Mouse (Mus musculus) CH12.LX (cell line): ENCODE results near the gene Ttc29. TPM values are rescaled to one million over a fixed set of nuclear protein-coding genes. Genes with fewer than 3 reads are reported as not detected.
A peak's percentile ranks its signal among the peaks of the same experiment; 100 is the strongest.

ENCODE experiments used
- DNase-seq: peaks from one replicate; pipeline ENCODE4 v3.0.0-alpha.2; 2013; ENCODE audit errors: extremely low read depth
- H3K27ac ChIP-seq: 2 replicates; pipeline ENCODE4 v1.5.1; 2012; ENCODE audit warnings: low read depth, mild to moderate bottlenecking, control low read depth, moderate library complexity; ENCODE audit not compliant: insufficient read depth
- H3K27me3 ChIP-seq: replicated peaks from 2 replicates; pipeline ENCODE3; 2012; ENCODE audit warnings: inconsistent platforms
- H3K36me3 ChIP-seq, 2 experiments: replicated peaks in 1 of 2; 2 replicates each; pipeline versions ENCODE3 to v1.6.1; 2012; ENCODE audit warnings: inconsistent platforms in 1 of 2, low read length in 1 of 2, mild to moderate bottlenecking in 1 of 2, mixed read lengths in 1 of 2, moderate library complexity in 1 of 2; ENCODE audit not compliant: control insufficient read depth in 1 of 2, insufficient read depth in 1 of 2
- H3K4me1 ChIP-seq, 2 experiments: 2 replicates each; pipeline ENCODE4 v1.6.1; 2012; ENCODE audit warnings: inconsistent platforms in 1 of 2, moderate library complexity in 1 of 2; ENCODE audit not compliant: insufficient read depth in 2 of 2, control insufficient read depth in 1 of 2
- H3K4me2 ChIP-seq: 2 replicates; pipeline ENCODE4 v1.6.1; 2012; ENCODE audit warnings: low read depth, mild to moderate bottlenecking, control low read depth; ENCODE audit not compliant: poor library complexity, insufficient read depth, severe bottlenecking
- H3K4me3 ChIP-seq, 3 experiments: fragments of 150-350 bp in 1 of 3; sonication (generic) in 1 of 3; replicated peaks in 1 of 3; 2 replicates each; pipeline versions ENCODE3 to v1.5.1; 2011 to 2012; ENCODE audit warnings: low read depth in 2 of 3, low read length in 2 of 3, mild to moderate bottlenecking in 2 of 3, moderate library complexity in 2 of 3, control low read depth in 1 of 3, improper control_type of control experiment in 1 of 3, inconsistent platforms in 1 of 3, mixed read lengths in 1 of 3; ENCODE audit not compliant: poor library complexity in 1 of 3
- H3K79me2 ChIP-seq: replicated peaks from 2 replicates; pipeline ENCODE4 v1.6.1; 2012; ENCODE audit warnings: mild to moderate bottlenecking, moderate library complexity; ENCODE audit not compliant: control insufficient read depth, poor library complexity, insufficient read depth, severe bottlenecking; ENCODE audit errors: extremely low read depth
- H3K9ac ChIP-seq: 2 replicates; pipeline ENCODE4 v1.6.1; 2012; ENCODE audit warnings: low read depth, mild to moderate bottlenecking, control low read depth, moderate library complexity; ENCODE audit not compliant: insufficient read depth
- H3K9me3 ChIP-seq: replicated peaks from 2 replicates; pipeline ENCODE3; 2012; ENCODE audit warnings: low read length, inconsistent platforms, mixed read lengths
- BHLHE40 ChIP-seq: IDR thresholded peaks from 2 replicates; pipeline ENCODE4 v1.6.1; 2011; ENCODE audit warnings: mild to moderate bottlenecking, low read depth, low read length, improper control_type of control experiment
- CHD2 ChIP-seq: IDR thresholded peaks from 2 replicates; pipeline ENCODE4 v1.6.1; 2011; ENCODE audit warnings: low read length, improper control_type of control experiment
- CTCF ChIP-seq, 2 experiments: IDR thresholded peaks in 1 of 2; conservative IDR thresholded peaks in 1 of 2; 2 replicates each; pipeline ENCODE4 v1.5.1; 2011 to 2012; ENCODE audit warnings: low read depth in 2 of 2, low read length in 2 of 2, improper control_type of control experiment in 1 of 2, inconsistent platforms in 1 of 2, mild to moderate bottlenecking in 1 of 2, moderate library complexity in 1 of 2
- EP300 ChIP-seq: IDR thresholded peaks from 2 replicates; pipeline ENCODE4 v1.6.1; 2011; ENCODE audit warnings: low read length, improper control_type of control experiment
- ETS1 ChIP-seq: conservative IDR thresholded peaks from 2 replicates; pipeline ENCODE4 v1.6.1; 2012; ENCODE audit warnings: low read depth, mild to moderate bottlenecking, inconsistent platforms, low read length, improper control_type of control experiment, moderate library complexity
- IRF4 ChIP-seq: IDR thresholded peaks from 2 replicates; pipeline ENCODE4 v1.6.1; 2014; ENCODE audit warnings: low read depth, mild to moderate bottlenecking, inconsistent platforms, low read length, improper control_type of control experiment
- JUN ChIP-seq: IDR thresholded peaks from 2 replicates; pipeline ENCODE4 v1.6.1; 2011; ENCODE audit warnings: low read depth, mild to moderate bottlenecking, low read length, improper control_type of control experiment, moderate library complexity; ENCODE audit not compliant: insufficient read depth
- KAT2A ChIP-seq: IDR thresholded peaks from 2 replicates; pipeline ENCODE4 v1.6.1; 2012; ENCODE audit warnings: low read length, improper control_type of control experiment, inconsistent platforms; ENCODE audit not compliant: insufficient replicate concordance
- MAFK ChIP-seq: IDR thresholded peaks from 2 replicates; pipeline ENCODE4 v1.6.1; 2011; ENCODE audit warnings: low read length, improper control_type of control experiment; ENCODE audit not compliant: insufficient replicate concordance
- MAZ ChIP-seq: IDR thresholded peaks from 2 replicates; pipeline ENCODE4 v1.6.1; 2012; ENCODE audit warnings: low read depth, mild to moderate bottlenecking, inconsistent platforms, low read length, improper control_type of control experiment, moderate library complexity
- MEF2A ChIP-seq: IDR thresholded peaks from 2 replicates; pipeline ENCODE4 v1.6.1; 2014; ENCODE audit warnings: low read depth, mild to moderate bottlenecking, inconsistent platforms, low read length, improper control_type of control experiment, borderline replicate concordance
- MXI1 ChIP-seq: IDR thresholded peaks from 2 replicates; pipeline ENCODE4 v1.6.1; 2011; ENCODE audit warnings: mild to moderate bottlenecking, low read depth, low read length, improper control_type of control experiment
- NELFE ChIP-seq: IDR thresholded peaks from 2 replicates; pipeline ENCODE4 v1.6.1; 2011; ENCODE audit warnings: low read depth, low read length, improper control_type of control experiment
- NRF1 ChIP-seq: IDR thresholded peaks from 2 replicates; pipeline ENCODE4 v1.6.1; 2014; ENCODE audit warnings: low read depth, mild to moderate bottlenecking, inconsistent platforms, low read length, improper control_type of control experiment, moderate library complexity
- PAX5 ChIP-seq: IDR thresholded peaks from 2 replicates; pipeline ENCODE4 v1.6.1; 2012; ENCODE audit warnings: low read length, inconsistent platforms, mixed read lengths
- POLR2AphosphoS2 ChIP-seq: IDR thresholded peaks from 2 replicates; pipeline ENCODE4 v1.6.1; 2011; ENCODE audit warnings: low read depth, low read length, improper control_type of control experiment
- RAD21 ChIP-seq: IDR thresholded peaks from 2 replicates; pipeline ENCODE4 v1.6.1; 2011; ENCODE audit warnings: low read depth, mild to moderate bottlenecking, low read length, improper control_type of control experiment, moderate library complexity
- RCOR1 ChIP-seq: conservative IDR thresholded peaks from 2 replicates; pipeline ENCODE4 v1.6.1; 2012; ENCODE audit warnings: low read depth, mild to moderate bottlenecking, inconsistent platforms, low read length, improper control_type of control experiment
- SIN3A ChIP-seq: IDR thresholded peaks from 2 replicates; pipeline ENCODE4 v1.6.1; 2012; ENCODE audit warnings: low read length, improper control_type of control experiment, inconsistent platforms
- SMC3 ChIP-seq: IDR thresholded peaks from 2 replicates; pipeline ENCODE4 v1.6.1; 2011; ENCODE audit warnings: low read depth, low read length, improper control_type of control experiment
- TBP ChIP-seq: conservative IDR thresholded peaks from 2 replicates; pipeline ENCODE4 v1.6.1; 2011; ENCODE audit warnings: low read depth, low read length, improper control_type of control experiment
- USF1 ChIP-seq: IDR thresholded peaks from 2 replicates; pipeline ENCODE4 v1.6.1; 2014; ENCODE audit warnings: low read depth, mild to moderate bottlenecking, inconsistent platforms, low read length, improper control_type of control experiment
- ZC3H11A ChIP-seq: IDR thresholded peaks from 2 replicates; pipeline ENCODE4 v1.6.1; 2012; ENCODE audit warnings: low read depth, mild to moderate bottlenecking, inconsistent platforms, low read length, improper control_type of control experiment
- ZKSCAN1 ChIP-seq: IDR thresholded peaks from 2 replicates; pipeline ENCODE4 v1.6.1; 2012; ENCODE audit warnings: low read depth, inconsistent platforms, low read length, improper control_type of control experiment, borderline replicate concordance
- ZMIZ1 ChIP-seq: IDR thresholded peaks from 2 replicates; pipeline ENCODE4 v1.6.1; 2012; ENCODE audit warnings: low read depth, mild to moderate bottlenecking, inconsistent platforms, low read length, improper control_type of control experiment
- dilution Hi-C: fragments of 300-500 bp; cut with MboI; formaldehyde crosslinking; loops from 2 replicates; pipeline ENCODE4 v1.14.3; 2020; ENCODE audit warnings: low sequenced_read_pairs; ENCODE audit not compliant: extremely low pct_unique_long_range_greater_than_20kb, extremely low pct_ligation_motif_present
- in situ Hi-C: fragments of 300-500 bp; cut with MboI; formaldehyde crosslinking; loops from 3 replicates; pipeline ENCODE4 v1.14.3; 2019; ENCODE audit warnings: low sequenced_read_pairs, low pct_ligation_motif_present, low pct_unique_long_range_greater_than_20kb, mixed read lengths
- polyA plus RNA-seq: library from polyadenylated mRNA; unstranded; fragments of >175 nt; gene quantifications from 2 replicates; pipeline ENCODE4 v1.2.1, GENCODE M21; 2012; ENCODE audit warnings: low read depth; ENCODE audit not compliant: insufficient read length
- total RNA-seq, 2 experiments: library from RNA; depleted of rRNA; stranded (reverse); fragments of 300-350 nt in 1 of 2; fragments of >200 nt in 1 of 2; gene quantifications; 2 replicates each; pipeline ENCODE4 v1.2.3; 2012 to 2014

The Ttc29 gene
- total and polyA plus RNA-seq, 3 experiments: not detected

- Histone ChIP-seq H3K4me3 (no peak overlapping the region), H3K79me2 (no peaks in the 10 kb centered on the region), H3K36me3 (no peaks in the 10 kb centered on the region), H3K4me1 (peaks cover 2 to 19% of the 10 kb centered on the region in 2 experiments; a peak in 2 of 4 replicates), H3K4me2 (no peak overlapping the region), H3K27me3 (no peaks in the 10 kb centered on the region), H3K27ac (no peak overlapping the region), H3K9me3 (no peaks in the 10 kb centered on the region), H3K9ac (no peak overlapping the region)
- TF ChIP-seq JUN: no peak
- TF ChIP-seq NELFE: no peak
- TF ChIP-seq RCOR1: no peak
- TF ChIP-seq MAZ: no peak
- TF ChIP-seq SMC3: peak; percentile 72
- no peak for TF ChIP-seq USF1
- no peak for TF ChIP-seq POLR2AphosphoS2
- no peak for TF ChIP-seq IRF4
- no peak for TF ChIP-seq CHD2
- TF ChIP-seq MAFK: no peak
- TF ChIP-seq MEF2A: no peak
- TF ChIP-seq ZC3H11A: no peak
- no peak for TF ChIP-seq SIN3A
- TF ChIP-seq KAT2A: no peak
- no peak for TF ChIP-seq EP300
- no peak for TF ChIP-seq NRF1
- no peak for TF ChIP-seq ETS1
- TF ChIP-seq ZMIZ1: no peak
- peak; percentile 75 to 77 for TF ChIP-seq CTCF (conservative IDR thresholded peaks at IDR 0.05 in 1 of 2, IDR thresholded peaks at IDR 0.05 in 1 of 2; ENCODE audit: low read depth in 2 of 2, low read length in 2 of 2)
- TF ChIP-seq RAD21: peak; percentile 57
- TF ChIP-seq MXI1: no peak
- no peak for TF ChIP-seq BHLHE40
- no peak for TF ChIP-seq TBP
- no peak for TF ChIP-seq PAX5
- TF ChIP-seq ZKSCAN1: no peak
- in situ Hi-C loops: loop anchor here (25.0 kb wide), 1 partner anchor 142 kb away; no protein-coding TSS in a partner anchor
- DNase-seq: peak; percentile 48
- dilution Hi-C loops: no loop called here
These were observed 8.9 kb upstream of the Ttc29 start for GRCm38 (mm10) chr8:78204229-78204628.
